Mouse (Mus musculus) G1E (cell line): ENCODE data around the gene Upk3bl. TPM values are rescaled to one million over a fixed set of nuclear protein-coding genes. Genes with fewer than 3 reads are reported as not detected.

ENCODE experiments used
- ATAC-seq: 2 replicates; pipeline ENCODE4 v1.8.0; 2016; ENCODE audit warnings: mild to moderate bottlenecking; ENCODE audit not compliant: insufficient number of reproducible peaks, poor library complexity, low FRiP score, severe bottlenecking; ENCODE audit errors: extremely low read depth
- DNase-seq: peaks from one replicate; pipeline ENCODE4 v3.0.0; 2012; ENCODE audit warnings: low spot score
- H3K27me3 ChIP-seq: 2 replicates; pipeline ENCODE4 v1.6.1; 2012; ENCODE audit warnings: mild to moderate bottlenecking, low read length, inconsistent platforms; ENCODE audit not compliant: insufficient read depth
- H3K36me3 ChIP-seq: replicated peaks from 2 replicates; pipeline ENCODE3; 2012; ENCODE audit warnings: mild to moderate bottlenecking, inconsistent platforms
- H3K4me1 ChIP-seq: 2 replicates; pipeline ENCODE4 v1.6.1; 2012; ENCODE audit warnings: low read depth, low read length, inconsistent platforms, mixed read lengths; ENCODE audit not compliant: insufficient read depth
- H3K4me3 ChIP-seq: 2 replicates; pipeline ENCODE4 v1.5.1; 2012; ENCODE audit warnings: low read depth, mild to moderate bottlenecking, inconsistent platforms, low read length, moderate library complexity, mixed read lengths
- H3K9me3 ChIP-seq: replicated peaks from 2 replicates; pipeline ENCODE4 v1.6.1; 2012; ENCODE audit warnings: inconsistent platforms
- CTCF ChIP-seq: IDR thresholded peaks from 2 replicates; pipeline ENCODE4 v1.5.1; 2012; ENCODE audit warnings: low read depth, low read length, inconsistent platforms, mixed read lengths
- GATA1 ChIP-seq: IDR thresholded peaks from 2 replicates; pipeline ENCODE4 v1.6.1; 2012; ENCODE audit warnings: borderline replicate concordance, low read length, inconsistent platforms, mixed read lengths
- GATA2 ChIP-seq: IDR thresholded peaks from 2 replicates; pipeline ENCODE4 v1.6.1; 2012; ENCODE audit warnings: low read depth, low read length, inconsistent platforms, borderline replicate concordance
- POLR2AphosphoS5 ChIP-seq: IDR thresholded peaks from 2 replicates; pipeline ENCODE4 v1.6.1; 2012; ENCODE audit warnings: low read depth, low read length, inconsistent platforms; ENCODE audit not compliant: insufficient replicate concordance
- TAL1 ChIP-seq: conservative IDR thresholded peaks from 2 replicates; pipeline ENCODE4 v1.6.1; 2012; ENCODE audit warnings: low read depth, low read length, inconsistent platforms, mixed read lengths
- polyA plus RNA-seq: library from polyadenylated mRNA; stranded (reverse); fragments of >175 nt; gene quantifications from 2 replicates; pipeline ENCODE4 v1.2.3, GENCODE M21; 2012
- total RNA-seq, 2 experiments: library from RNA; stranded (forward) in 1 of 2; stranded (reverse) in 1 of 2; fragments of 200-1000 nt in 1 of 2; fragments of >200 nt in 1 of 2; fragmentation: Nextera tagmentation in 1 of 2; gene quantifications; 2 replicates each; pipeline ENCODE4 v1.2.3; 2014 to 2017

Gene Upk3bl
- total and polyA plus RNA-seq, 3 experiments: not detected

GRCm38 (mm10) chr5:136073051-136073450 lies 18.8 kb downstream of the Upk3bl start:
- DNase-seq (no peak), ATAC-seq (no peak)
- Histone ChIP-seq H3K4me3 (no peak overlapping the region), H3K9me3 (no peaks in the 10 kb centered on the region), H3K36me3 (no peaks in the 10 kb centered on the region), H3K27me3 (peaks cover 20% of the 10 kb centered on the region), H3K4me1 (no peaks in the 10 kb centered on the region)
- TF ChIP-seq GATA2 (no peak), POLR2AphosphoS5 (no peak), CTCF (no peak), TAL1 (no peak), GATA1 (no peak)

GRCm38 (mm10) chr5:136073526-136073925 lies 19.2 kb downstream of the Upk3bl start:
- H3K4me3 ChIP-seq: no peak overlapping the region
- no peak for ATAC-seq
- peaks cover 20% of the 10 kb centered on the region for H3K27me3 ChIP-seq
- DNase-seq: no peak
- no peaks in the 10 kb centered on the region for H3K4me1 ChIP-seq
- H3K36me3 ChIP-seq: no peaks in the 10 kb centered on the region
- TF ChIP-seq GATA1 (no peak), POLR2AphosphoS5 (no peak), CTCF (no peak), TAL1 (no peak), GATA2 (no peak)
- no peaks in the 10 kb centered on the region for H3K9me3 ChIP-seq

GRCm38 (mm10) chr5:136075076-136075475 lies 20.8 kb downstream of the Upk3bl start:
- DNase-seq (no peak), ATAC-seq (no peak)
- TF ChIP-seq POLR2AphosphoS5: no peak
- TF ChIP-seq GATA1: no peak
- TF ChIP-seq TAL1: no peak
- no peak for TF ChIP-seq GATA2
- TF ChIP-seq CTCF: no peak
- no peaks in the 10 kb centered on the region for H3K9me3 ChIP-seq
- no peak overlapping the region for H3K4me3 ChIP-seq
- H3K36me3 ChIP-seq: no peaks in the 10 kb centered on the region
- H3K27me3 ChIP-seq: peaks cover 20% of the 10 kb centered on the region
- H3K4me1 ChIP-seq: no peaks in the 10 kb centered on the region

- no peaks in the 10 kb centered on the region for H3K9me3 ChIP-seq
- no peaks in the 10 kb centered on the region for H3K36me3 ChIP-seq
- no peaks in the 10 kb centered on the region for H3K4me1 ChIP-seq
- H3K27me3 ChIP-seq: peaks cover 20% of the 10 kb centered on the region
- ATAC-seq (no peak), DNase-seq (no peak)
- H3K4me3 ChIP-seq: no peak overlapping the region
- TF ChIP-seq TAL1: no peak
- TF ChIP-seq CTCF: no peak
- no peak for TF ChIP-seq GATA1
- TF ChIP-seq POLR2AphosphoS5: no peak
- no peak for TF ChIP-seq GATA2
Measured at GRCm38 (mm10) chr5:136076284-136076683, 22.0 kb downstream of the Upk3bl start.

GRCm38 (mm10) chr5:136077001-136077550 lies 22.8 kb downstream of the Upk3bl start:
- no peaks in the 10 kb centered on the region for H3K9me3 ChIP-seq
- no peaks in the 10 kb centered on the region for H3K4me1 ChIP-seq
- no peak for DNase-seq
- H3K27me3 ChIP-seq: peaks cover 16% of the 10 kb centered on the region
- H3K4me3 ChIP-seq: no peak overlapping the region
- ATAC-seq: no peak
- H3K36me3 ChIP-seq: no peaks in the 10 kb centered on the region
- TF ChIP-seq GATA1: no peak
- no peak for TF ChIP-seq POLR2AphosphoS5
- no peak for TF ChIP-seq GATA2
- no peak for TF ChIP-seq TAL1

GRCm38 (mm10) chr5:136078136-136078535 lies 23.8 kb downstream of the Upk3bl start:
- ATAC-seq (no peak), DNase-seq (no peak)
- Histone ChIP-seq H3K36me3 (no peaks in the 10 kb centered on the region), H3K9me3 (no peaks in the 10 kb centered on the region), H3K4me1 (0 out of 2 replicates have a peak, but pooled peaks cover under 1% of the 10 kb centered on the region), H3K27me3 (peaks cover 12% of the 10 kb centered on the region), H3K4me3 (no peak overlapping the region)
- TF ChIP-seq GATA1 (no peak), POLR2AphosphoS5 (no peak), CTCF (no peak), GATA2 (no peak), TAL1 (no peak)

- Histone ChIP-seq H3K4me3 (no peak overlapping the region), H3K4me1 (peaks cover 21% of the 10 kb centered on the region), H3K36me3 (no peaks in the 10 kb centered on the region), H3K9me3 (no peaks in the 10 kb centered on the region), H3K27me3 (peaks cover 32% of the 10 kb centered on the region)
- ATAC-seq: no peak
- TF ChIP-seq GATA1 (no peak), POLR2AphosphoS5 (no peak), CTCF (peak; percentile 35; the same call in 1 of the 2 replicates), TAL1 (no peak), GATA2 (no peak)
- no peak for DNase-seq
Measured at GRCm38 (mm10) chr5:136082345-136082744, 28.1 kb downstream of the Upk3bl start.
